Mouse (Mus musculus) small intestine, adult 2 months (tissue): Measurements from ENCODE around the gene Cd101.

Source experiments
- CTCF ChIP-seq: fragments of 200-500 bp; IDR thresholded peaks from 2 replicates; pipeline ENCODE4 v1.5.1; 2012; ENCODE audit warnings: low read depth, mild to moderate bottlenecking, control low read depth, inconsistent platforms, low read length, moderate library complexity, mixed read lengths; ENCODE audit not compliant: insufficient replicate concordance, insufficient read length; ENCODE audit errors: extremely low read depth
- POLR2A ChIP-seq: fragments of 200-500 bp; IDR thresholded peaks from 2 replicates; pipeline ENCODE4 v1.6.1; 2012; ENCODE audit warnings: low read depth, mild to moderate bottlenecking, control low read depth, inconsistent platforms, low read length, moderate library complexity

DNA sequence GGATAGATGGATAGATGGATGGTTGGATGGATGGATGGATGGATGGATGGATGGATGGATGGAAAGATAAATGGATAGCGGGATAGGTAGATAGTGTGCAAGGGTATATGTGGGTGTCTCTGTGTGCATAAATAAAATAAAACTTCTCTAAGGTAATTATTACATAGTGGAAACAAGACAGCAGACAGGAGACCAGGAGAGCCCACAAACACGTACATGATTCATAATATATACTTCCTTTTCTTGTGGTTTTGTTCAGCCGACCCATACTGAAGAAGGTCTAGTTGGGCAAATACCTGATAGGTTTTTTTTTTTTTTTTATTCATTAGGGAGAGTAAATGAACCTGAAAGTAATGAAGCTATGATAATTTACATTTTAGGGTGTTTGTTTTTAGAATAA, 15.8 kb downstream of the Cd101 start:
- TF ChIP-seq POLR2A, result no peak
- TF ChIP-seq CTCF, result no peak
